Mouse (Mus musculus) cortical plate, adult 2 months (tissue): ENCODE data around the gene Kansl1. TPM values are rescaled to one million over a fixed set of nuclear protein-coding genes. Genes with fewer than 3 reads are reported as not detected.
"Not testable (repeated sequence)": the region's sequence is repeated elsewhere in the genome, so short reads cannot be mapped to it uniquely, and the experiment has no call there.

Experiments used
- H3K27ac ChIP-seq: fragments of 200-500 bp; 2 replicates; pipeline ENCODE4 v1.5.1; 2012; ENCODE audit warnings: low read length, control low read depth, inconsistent platforms; ENCODE audit not compliant: insufficient read depth
- H3K4me1 ChIP-seq: fragments of 200-500 bp; 2 replicates; pipeline ENCODE4 v1.6.1; 2011; ENCODE audit warnings: low read length; ENCODE audit not compliant: control insufficient read depth, insufficient read depth
- H3K4me3 ChIP-seq: fragments of 200-500 bp; 2 replicates; pipeline ENCODE4 v1.5.1; 2011; ENCODE audit warnings: mild to moderate bottlenecking, low read length, control low read depth; ENCODE audit not compliant: insufficient read depth
- CTCF ChIP-seq: fragments of 200-500 bp; IDR thresholded peaks from 2 replicates; pipeline ENCODE4 v1.5.1; 2011; ENCODE audit warnings: mild to moderate bottlenecking, control low read depth, low read length; ENCODE audit not compliant: insufficient read depth; ENCODE audit errors: extremely low read depth
- POLR2A ChIP-seq: fragments of 200-500 bp; IDR thresholded peaks from 2 replicates; pipeline ENCODE4 v1.6.1; 2011; ENCODE audit warnings: mild to moderate bottlenecking, low read length, control low read depth; ENCODE audit not compliant: insufficient read depth; ENCODE audit errors: extremely low read depth
- polyA plus RNA-seq: library from polyadenylated mRNA; depleted of rRNA; stranded (reverse); fragments of >200 nt; gene quantifications from 2 replicates; pipeline ENCODE4 v1.2.3, GENCODE M21; 2012

The Kansl1 gene
- polyA plus RNA-seq, 1 experiment: 85.7 TPM

DNA sequence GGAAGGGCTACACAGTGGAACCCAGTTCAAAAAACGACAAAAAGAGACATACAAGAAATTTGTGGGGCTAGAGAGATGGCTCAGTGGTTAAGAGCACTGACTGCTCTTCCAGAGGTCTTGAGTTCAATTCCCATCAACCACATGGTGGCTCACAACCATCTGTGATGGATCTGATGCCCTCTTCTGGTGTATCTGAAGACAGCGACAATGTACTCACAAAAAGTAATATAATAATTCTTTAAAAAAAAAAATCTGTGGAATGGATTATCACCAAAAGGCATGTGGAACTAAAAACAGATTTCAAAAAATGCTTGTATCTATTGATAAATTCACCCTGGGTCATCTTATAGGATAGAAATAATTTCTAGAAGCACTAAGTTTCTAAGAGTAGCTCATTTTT lies 10.2 kb downstream of the Kansl1 start:
- H3K4me1 ChIP-seq: no peaks in the 10 kb centered on the region
- H3K4me3 ChIP-seq: no peak overlapping the region
- TF ChIP-seq CTCF (no peak), POLR2A (no peak)
- H3K27ac ChIP-seq: no peak overlapping the region

DNA sequence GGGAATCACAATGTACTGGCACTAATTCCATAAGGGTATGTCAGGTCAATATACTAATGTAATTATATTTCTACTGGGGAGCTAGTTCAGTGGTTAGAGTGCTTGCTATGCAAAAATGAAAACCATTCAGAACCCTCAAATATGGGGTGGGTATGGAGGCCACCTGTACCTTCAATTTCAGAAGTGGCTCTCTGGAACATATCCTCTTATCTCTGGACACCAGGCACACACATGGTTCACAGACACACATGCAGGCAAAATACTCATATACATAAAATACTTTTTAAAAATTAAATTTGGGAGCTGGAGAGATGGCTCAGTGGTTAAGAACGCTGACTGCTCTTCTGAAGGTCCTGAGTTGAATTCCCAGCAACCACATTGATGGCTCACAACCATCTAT lies 16.0 kb downstream of the Kansl1 start:
- H3K4me1 ChIP-seq: no peaks in the 10 kb centered on the region
- TF ChIP-seq POLR2A: no peak
- no peak for TF ChIP-seq CTCF
- H3K4me3 ChIP-seq: no peak overlapping the region
- H3K27ac ChIP-seq: no peak overlapping the region

DNA sequence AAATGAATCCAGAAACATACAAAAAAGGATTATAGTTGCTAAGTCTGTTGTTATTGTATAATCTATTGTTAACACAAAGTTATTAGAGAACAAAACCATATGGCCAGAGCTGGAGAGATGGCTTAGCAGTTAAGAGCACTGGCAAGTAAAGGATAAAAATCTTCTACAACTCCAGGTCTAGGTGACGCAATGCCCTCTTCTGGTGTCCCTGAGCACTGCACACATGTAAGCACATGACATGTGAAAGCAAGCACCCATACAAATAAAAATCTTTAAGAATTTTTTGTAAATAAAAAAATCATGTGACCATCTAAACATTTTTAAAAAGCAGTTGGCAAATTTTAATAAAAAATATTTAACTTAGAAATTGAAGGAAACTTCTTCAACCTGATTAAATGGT lies 17.4 kb downstream of the Kansl1 start:
- H3K27ac ChIP-seq: no peak overlapping the region
- H3K4me1 ChIP-seq: no peaks in the 10 kb centered on the region
- peak; percentile 24; the same call in 1 of the 2 replicates for TF ChIP-seq CTCF
- TF ChIP-seq POLR2A: no peak
- H3K4me3 ChIP-seq: no peak overlapping the region

DNA sequence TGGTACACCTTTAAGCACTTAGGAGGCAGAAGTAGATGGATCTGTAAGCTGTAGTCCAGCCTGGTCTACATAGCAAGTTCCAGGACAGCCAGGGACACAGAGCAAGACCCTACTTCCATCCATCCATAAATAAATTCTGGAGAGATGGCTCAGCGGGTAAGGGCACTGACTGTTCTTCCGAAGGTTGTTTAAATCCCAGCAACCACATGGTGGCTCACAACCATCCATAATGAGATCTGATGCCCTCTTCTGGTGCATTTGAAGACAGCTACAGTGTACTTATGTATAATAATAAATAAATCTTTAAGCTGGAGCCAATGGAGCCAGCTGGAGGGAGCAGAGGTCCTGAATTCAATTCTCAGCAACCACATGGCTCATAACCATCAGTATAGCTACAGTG lies 20.2 kb downstream of the Kansl1 start:
- not testable (repeated sequence) for H3K4me3 ChIP-seq, H3K27ac ChIP-seq, H3K4me1 ChIP-seq

DNA sequence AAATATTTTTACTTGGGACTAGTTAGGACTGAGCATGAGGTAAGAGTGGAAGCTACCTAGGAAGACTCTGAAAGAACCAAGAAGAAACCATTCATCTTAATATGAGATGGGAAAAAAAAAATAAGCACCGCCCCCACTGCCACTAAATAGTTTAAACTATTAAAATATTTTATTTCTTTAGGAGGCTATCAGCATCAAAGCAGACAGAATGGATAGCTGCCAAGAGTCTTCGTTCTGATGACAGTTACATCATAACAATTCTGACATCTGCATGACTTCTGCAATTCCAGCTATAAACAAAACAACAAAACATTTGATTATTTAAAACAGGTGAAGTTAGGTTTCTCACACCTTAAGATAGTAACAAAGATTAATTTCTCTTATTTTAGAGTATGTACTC lies 23.1 kb downstream of the Kansl1 start:
- H3K27ac ChIP-seq: no peak overlapping the region
- TF ChIP-seq POLR2A (no peak), CTCF (no peak)
- H3K4me3 ChIP-seq: no peak overlapping the region
- no peaks in the 10 kb centered on the region; the same call in 1 of the 2 replicates for H3K4me1 ChIP-seq

DNA sequence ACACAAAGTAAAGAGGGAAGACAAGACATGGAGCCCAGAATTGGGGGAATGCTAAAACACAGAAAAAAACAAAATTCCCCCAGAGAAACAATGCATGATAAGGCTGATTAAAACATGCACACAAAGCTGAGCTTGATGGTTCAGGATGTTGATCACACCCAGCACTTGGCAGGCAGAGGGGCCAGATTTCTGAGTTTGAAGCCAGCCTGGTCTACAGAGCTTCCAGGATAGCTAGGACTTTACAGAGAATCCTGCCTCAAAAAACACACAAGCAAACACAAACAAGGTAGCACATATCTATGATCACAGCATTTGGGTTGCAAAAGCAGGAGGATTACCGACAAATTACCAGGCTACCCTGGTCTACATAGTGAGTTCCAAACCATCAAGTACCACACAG lies 23.6 kb downstream of the Kansl1 start:
- no peak overlapping the region for H3K27ac ChIP-seq
- no peaks in the 10 kb centered on the region; the same call in 1 of the 2 replicates for H3K4me1 ChIP-seq
- TF ChIP-seq CTCF (no peak), POLR2A (no peak)
- H3K4me3 ChIP-seq: no peak overlapping the region

DNA sequence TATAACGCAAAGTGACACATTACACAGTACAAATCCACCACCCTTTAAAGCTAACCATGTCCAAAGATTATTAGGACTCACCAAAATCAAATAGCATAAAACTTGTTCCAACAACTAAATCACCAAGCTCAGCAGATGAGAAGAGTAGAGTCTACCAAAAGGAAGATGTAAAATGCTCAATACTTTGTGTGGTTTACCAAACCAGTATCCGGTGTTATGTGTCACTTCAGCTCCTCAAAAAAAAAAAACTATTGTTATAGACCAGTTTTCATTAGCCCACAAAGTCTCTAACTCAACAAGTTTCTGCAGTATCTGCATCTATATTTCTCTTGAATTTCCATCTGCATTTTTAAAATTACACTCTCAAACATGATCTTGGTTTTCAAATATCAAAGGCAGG lies 25.3 kb downstream of the Kansl1 start:
- H3K27ac ChIP-seq: no peak overlapping the region
- TF ChIP-seq POLR2A: no peak

DNA sequence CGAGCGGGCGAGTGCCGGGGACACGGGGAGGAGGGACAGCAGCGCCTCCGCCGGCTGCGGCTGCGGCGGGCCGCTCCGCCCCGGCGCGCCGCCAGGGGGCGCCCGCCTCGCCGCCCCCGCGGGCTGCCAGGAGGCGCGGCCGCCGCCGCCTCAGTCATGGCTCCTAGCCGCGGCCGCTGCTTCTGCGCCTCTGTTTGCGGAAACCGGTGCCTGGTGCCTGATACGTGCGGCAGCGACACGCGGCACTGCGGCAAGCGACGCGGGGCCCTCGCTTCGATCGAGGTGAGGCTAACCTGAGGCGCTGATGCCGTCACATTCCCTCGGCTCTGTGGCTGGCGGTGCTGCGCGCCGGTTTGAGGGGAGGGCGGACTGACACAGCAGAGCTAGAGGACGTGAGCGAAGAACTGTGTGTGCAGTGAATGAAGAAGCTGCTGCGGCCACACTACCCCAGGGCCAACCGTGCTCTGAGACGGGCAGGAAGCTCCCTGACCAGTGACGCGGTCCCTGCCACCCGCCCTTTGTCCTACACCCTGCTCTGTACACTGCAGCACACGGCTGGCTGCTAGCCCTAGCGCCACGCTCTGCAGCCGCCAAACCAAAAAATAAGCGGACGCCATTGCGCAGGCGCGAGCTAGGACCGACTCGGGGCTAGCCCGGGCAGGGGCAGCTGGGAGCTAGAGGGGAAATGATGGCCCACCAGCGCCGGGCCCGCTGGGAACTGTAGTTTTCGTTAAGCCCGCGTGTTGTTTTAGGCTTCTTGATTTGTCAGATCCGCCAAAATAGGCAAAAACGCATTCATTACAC lies 26.1 kb downstream of the Kansl1 start:
- Histone ChIP-seq H3K4me1 (no peaks in the 10 kb centered on the region; the same call in 1 of the 2 replicates), H3K4me3 (peak overlapping the region; percentile 85), H3K27ac (peak overlapping the region; percentile 99)
- TF ChIP-seq CTCF (no peak), POLR2A (peak; percentile 52)

More for the DNA sequence above, 25.3 kb downstream of the Kansl1 start:
- Histone ChIP-seq H3K4me1 (no peaks in the 10 kb centered on the region; the same call in 1 of the 2 replicates), H3K4me3 (peak overlapping the region; percentile 85; the same call in 1 of the 2 replicates)

DNA sequence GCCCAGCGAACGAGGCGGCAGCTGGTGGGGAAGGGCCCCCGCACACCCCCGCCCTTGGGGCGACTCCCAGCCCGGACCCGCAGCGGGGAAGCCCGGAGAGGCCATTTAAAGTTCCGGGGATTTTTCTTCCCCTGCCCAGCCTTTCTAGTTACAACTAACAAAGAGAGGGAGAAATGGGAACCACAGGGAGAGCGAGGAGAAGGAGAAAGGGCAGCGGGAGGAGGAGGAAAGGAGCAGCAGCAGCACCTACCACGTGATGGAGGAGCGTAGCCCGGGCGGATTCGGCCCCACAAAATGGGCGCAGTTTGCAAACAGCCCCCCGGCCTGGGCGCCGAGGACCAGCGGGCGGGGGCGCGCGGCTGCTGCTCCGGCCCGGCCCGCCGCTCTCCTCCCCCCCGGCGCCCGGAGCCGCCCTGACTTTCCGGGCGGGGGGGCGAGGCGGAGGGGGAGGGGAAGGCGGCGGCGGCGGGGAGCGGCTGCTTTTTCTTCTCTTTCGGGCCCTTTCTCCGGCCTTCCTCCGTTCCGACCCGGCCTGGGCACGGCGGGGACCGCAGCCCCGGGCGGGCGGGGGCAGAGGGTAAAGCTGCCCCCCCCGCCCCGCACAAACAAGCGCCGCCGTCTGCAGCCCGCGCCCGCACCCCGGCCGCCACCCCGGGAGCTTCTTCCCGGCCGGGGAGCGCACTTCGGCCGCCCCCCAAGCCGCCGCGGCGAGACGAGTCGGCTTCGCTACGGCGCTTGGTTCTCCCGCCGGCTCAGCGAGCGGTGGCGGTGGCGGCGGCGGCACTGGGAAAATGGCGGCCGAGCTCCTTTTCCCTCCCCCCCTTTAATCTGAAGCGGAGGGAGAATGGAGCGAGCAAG lies 27.0 kb downstream of the Kansl1 start:
- no peaks in the 10 kb centered on the region; the same call in none of the 2 replicates for H3K4me1 ChIP-seq

More for the DNA sequence above, 27.0 kb downstream of the Kansl1 start:
- Histone ChIP-seq H3K4me3 (peak overlapping the region; percentile 85), H3K27ac (peak overlapping the region; percentile 85)
- TF ChIP-seq POLR2A (peak; percentile 59), CTCF (no peak)
